Mouse (Mus musculus) heart, embryonic 11.5 days (tissue): ENCODE results near the gene Dennd5a. TPM values are rescaled to one million over a fixed set of nuclear protein-coding genes. Genes with fewer than 3 reads are reported as not detected.

ENCODE experiments used
- ATAC-seq: fragments of 200-750 bp; cut with Nextera tagmentation; replicated peaks from 2 replicates; pipeline ENCODE4 v1.8.0; 2017; ENCODE audit warnings: moderate library complexity; ENCODE audit not compliant: insufficient number of reproducible peaks, low FRiP score, low TSS enrichment
- H3K27ac ChIP-seq: fragments of 300-500 bp; sonication (generic); 2 replicates; pipeline ENCODE4 v1.5.1; 2014; ENCODE audit warnings: mild to moderate bottlenecking, low read depth, low read length
- H3K27me3 ChIP-seq: fragments of 300-500 bp; sonication (generic); 2 replicates; pipeline ENCODE4 v1.6.1; 2014; ENCODE audit warnings: mild to moderate bottlenecking, low read length, mixed read lengths; ENCODE audit not compliant: control insufficient read depth, insufficient read depth
- H3K36me3 ChIP-seq: fragments of 300-500 bp; sonication (generic); 2 replicates; pipeline ENCODE4 v1.6.1; 2014; ENCODE audit warnings: mild to moderate bottlenecking, low read length, moderate library complexity, mixed read lengths; ENCODE audit not compliant: control insufficient read depth, insufficient read depth
- H3K4me1 ChIP-seq: fragments of 300-500 bp; sonication (generic); 2 replicates; pipeline ENCODE4 v1.6.1; 2014; ENCODE audit warnings: low read length; ENCODE audit not compliant: control insufficient read depth, insufficient read depth
- H3K4me2 ChIP-seq: fragments of 300-500 bp; sonication (generic); 2 replicates; pipeline ENCODE4 v1.6.1; 2014; ENCODE audit warnings: mild to moderate bottlenecking, moderate library complexity
- H3K4me3 ChIP-seq: fragments of 300-500 bp; sonication (generic); 2 replicates; pipeline ENCODE4 v1.5.1; 2014; ENCODE audit warnings: low read depth, low read length
- H3K9ac ChIP-seq: fragments of 300-500 bp; sonication (generic); 2 replicates; pipeline ENCODE4 v1.6.1; 2014; ENCODE audit warnings: mild to moderate bottlenecking, low read depth, low read length, moderate library complexity
- H3K9me3 ChIP-seq: fragments of 300-500 bp; sonication (generic); replicated peaks from 2 replicates; pipeline ENCODE4 v1.6.1; 2016; ENCODE audit warnings: low read length; ENCODE audit not compliant: control insufficient read depth
- WGBS: fragments of 180-500 bp; shearing (Covaris S2); extraction: QIAGEN DNeasy Blood & Tissue Kit; methylation state at CpG from one replicate; pipeline ENCODE4 v1.1.7; 2014; ENCODE audit not compliant: insufficient replicate concordance; 5-methylcytosine and 5-hydroxymethylcytosine counted together
- polyA plus RNA-seq: library from polyadenylated mRNA; unstranded; fragments of >200 nt; fragmentation: Nextera tagmentation; extraction: Ambion mirVana; gene quantifications from 2 replicates; pipeline ENCODE4 v1.2.1, GENCODE M21; 2014

The Dennd5a gene
- polyA plus RNA-seq, 1 experiment from 2014 or later = 50.6 TPM

DNA sequence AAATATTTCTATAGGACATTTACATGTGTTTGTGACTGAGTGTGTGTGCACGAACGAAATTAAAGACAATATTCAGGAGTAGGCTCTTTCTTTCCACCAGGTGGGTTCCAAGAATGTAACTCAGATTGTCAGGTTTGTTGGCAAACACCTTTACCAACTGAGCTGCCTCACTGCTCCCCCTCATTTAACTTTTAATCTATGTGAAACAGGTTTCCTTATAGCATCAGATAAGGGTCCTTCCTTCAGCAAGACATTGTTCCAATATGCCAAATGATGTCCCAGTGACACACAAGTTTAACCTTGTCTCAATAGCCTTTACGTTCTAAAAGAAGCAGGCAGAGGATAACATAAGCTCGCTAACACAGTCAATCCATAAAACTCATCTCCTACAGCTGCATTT is 37.4 kb downstream of the Dennd5a start:
- Histone ChIP-seq H3K4me3 (no peak overlapping the region), H3K9me3 (no peaks in the 10 kb centered on the region), H3K4me1 (peaks cover 7% of the 10 kb centered on the region; the same call in 1 of the 2 replicates), H3K36me3 (peaks cover 27% of the 10 kb centered on the region), H3K9ac (no peak overlapping the region), H3K27me3 (no peaks in the 10 kb centered on the region), H3K4me2 (no peak overlapping the region), H3K27ac (no peak overlapping the region)
- WGBS = 86% methylated on average over 4 of the region's 4 CpGs
- no peak for ATAC-seq

DNA sequence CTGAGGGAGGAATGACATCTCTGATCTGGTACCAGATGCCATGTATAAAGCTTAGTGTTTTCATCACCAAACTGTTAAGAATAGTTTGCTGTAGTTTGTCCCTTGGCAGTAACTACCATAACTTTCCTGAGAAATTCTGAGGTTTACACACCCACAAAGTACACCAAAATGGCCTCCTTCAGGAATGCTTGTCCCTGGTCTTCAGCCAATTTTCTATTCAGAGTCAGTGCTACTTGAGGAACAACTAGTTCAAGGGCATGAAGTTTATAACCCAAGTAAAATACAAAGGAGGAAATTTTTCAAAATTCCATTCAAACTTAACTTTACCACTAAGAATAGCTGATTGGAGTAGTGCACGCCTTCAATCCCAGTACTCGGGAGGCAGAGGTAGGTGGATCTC is 54.1 kb downstream of the Dennd5a start:
- ATAC-seq = no peak
- Histone ChIP-seq H3K9ac (no peak overlapping the region), H3K4me1 (no peaks in the 10 kb centered on the region), H3K27me3 (no peaks in the 10 kb centered on the region), H3K4me2 (no peak overlapping the region), H3K4me3 (no peak overlapping the region), H3K27ac (no peak overlapping the region), H3K36me3 (peaks cover 39% of the 10 kb centered on the region), H3K9me3 (peaks cover 3% of the 10 kb centered on the region; the same call in 1 of the 2 replicates)
- WGBS = 91% methylated on average over 2 of the region's 2 CpGs

DNA sequence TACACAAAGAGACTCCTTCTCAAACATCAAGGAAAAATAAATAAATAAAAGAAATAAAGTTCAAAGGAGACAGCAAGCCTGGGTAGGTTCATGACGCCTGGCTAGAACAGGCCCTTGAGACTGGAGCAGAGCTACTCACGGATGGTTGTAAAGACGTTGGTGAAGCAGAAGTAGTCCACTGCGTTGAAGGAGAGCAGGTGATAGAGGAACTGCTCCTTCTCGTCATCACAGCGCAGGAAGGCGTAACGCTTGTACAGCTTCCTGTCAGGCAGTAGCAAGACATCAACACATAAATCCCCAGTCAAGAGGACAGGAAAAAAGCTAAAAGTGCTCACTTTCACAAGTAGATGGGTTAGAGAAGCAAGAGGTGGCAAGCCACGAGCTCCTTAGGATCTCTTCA is 59.3 kb downstream of the Dennd5a start:
- no peak for ATAC-seq
- H3K36me3 ChIP-seq = peaks cover 41% of the 10 kb centered on the region
- H3K4me2 ChIP-seq = no peak overlapping the region
- 85% methylated on average over 9 of the region's 9 CpGs for WGBS
- no peak overlapping the region for H3K27ac ChIP-seq
- H3K4me1 ChIP-seq = no peaks in the 10 kb centered on the region
- no peaks in the 10 kb centered on the region for H3K9me3 ChIP-seq
- no peak overlapping the region for H3K9ac ChIP-seq
- H3K4me3 ChIP-seq = no peak overlapping the region
- H3K27me3 ChIP-seq = no peaks in the 10 kb centered on the region

- ATAC-seq = no peak
- H3K27me3 ChIP-seq = no peaks in the 10 kb centered on the region
- H3K9ac ChIP-seq = no peak overlapping the region
- no peaks in the 10 kb centered on the region for H3K9me3 ChIP-seq
- no peak overlapping the region for H3K27ac ChIP-seq
- no peak overlapping the region for H3K4me3 ChIP-seq
- no peak overlapping the region for H3K4me2 ChIP-seq
- H3K4me1 ChIP-seq = no peaks in the 10 kb centered on the region
- peaks cover 35% of the 10 kb centered on the region for H3K36me3 ChIP-seq
Observed at GRCm38 (mm10) chr7:109898911-109899310, 61.4 kb downstream of the Dennd5a start.

- WGBS = 32% methylated on average over 3 of the region's 3 CpGs
- H3K4me1 ChIP-seq = no peaks in the 10 kb centered on the region
Observed at GRCm38 (mm10) chr7:109892530-109892929, 67.7 kb downstream of the Dennd5a start.

DNA sequence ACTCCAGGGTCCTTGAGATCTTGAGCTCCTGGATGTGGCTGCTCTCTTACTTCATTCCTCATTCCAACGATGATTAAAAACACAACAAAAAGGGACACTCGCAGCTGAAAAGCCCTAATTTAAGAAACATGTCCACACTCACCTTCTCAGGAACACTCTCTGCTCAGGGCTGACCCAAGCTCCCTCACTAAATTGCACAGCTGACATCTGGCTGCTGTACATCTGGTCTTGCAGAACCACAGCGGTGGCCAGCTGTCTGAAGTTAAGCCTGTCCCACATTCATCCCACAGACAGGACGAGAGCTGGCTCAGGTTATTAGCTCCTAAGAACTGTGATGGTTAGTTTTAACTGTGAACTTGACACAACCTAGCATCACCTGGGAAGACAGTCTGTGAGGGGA is 68.5 kb downstream of the Dennd5a start:
- 90% methylated on average over 4 of the region's 4 CpGs for WGBS
- no peak for ATAC-seq
- no peak overlapping the region for H3K4me3 ChIP-seq
- no peak overlapping the region for H3K27ac ChIP-seq
- H3K4me2 ChIP-seq = no peak overlapping the region
- H3K4me1 ChIP-seq = no peaks in the 10 kb centered on the region
- no peaks in the 10 kb centered on the region for H3K27me3 ChIP-seq
- H3K9me3 ChIP-seq = peaks cover under 1% of the 10 kb centered on the region; the same call in 1 of the 2 replicates
- no peak overlapping the region for H3K9ac ChIP-seq
- peaks cover 12% of the 10 kb centered on the region; the same call in 1 of the 2 replicates for H3K36me3 ChIP-seq

More at GRCm38 (mm10) chr7:109892530-109892929, 67.7 kb downstream of the Dennd5a start:
- ATAC-seq = no peak; the same call in 1 of the 2 replicates
- Histone ChIP-seq H3K27me3 (no peaks in the 10 kb centered on the region), H3K9ac (no peak overlapping the region), H3K4me2 (no peak overlapping the region), H3K27ac (no peak overlapping the region), H3K36me3 (peaks cover 9% of the 10 kb centered on the region; the same call in 1 of the 2 replicates), H3K9me3 (no peaks in the 10 kb centered on the region), H3K4me3 (no peak overlapping the region)

DNA sequence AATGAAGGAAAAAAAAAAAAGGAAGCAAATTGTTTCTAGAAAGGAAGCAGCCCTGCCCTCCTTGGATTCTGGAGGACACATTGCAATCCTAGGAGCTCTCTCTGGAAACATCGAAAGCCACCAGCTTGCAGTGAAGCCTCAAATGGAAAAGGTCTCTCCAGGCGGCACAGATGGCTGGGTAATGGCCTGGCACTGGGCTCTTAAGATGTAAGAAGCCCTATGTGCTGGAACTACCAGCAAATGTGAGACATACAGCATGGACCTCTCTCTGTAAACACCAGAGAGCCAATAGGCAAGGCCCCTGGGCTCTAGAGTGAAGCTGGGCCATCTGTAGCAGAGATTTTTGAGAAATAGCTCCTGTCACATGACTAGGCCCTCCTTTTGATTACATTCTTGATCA is 70.0 kb downstream of the Dennd5a start:
- Histone ChIP-seq H3K4me2 (no peak overlapping the region), H3K27ac (no peak overlapping the region), H3K27me3 (no peaks in the 10 kb centered on the region), H3K9me3 (peaks cover 3% of the 10 kb centered on the region; the same call in 1 of the 2 replicates), H3K9ac (no peak overlapping the region), H3K4me3 (no peak overlapping the region), H3K36me3 (peaks cover 10% of the 10 kb centered on the region; the same call in 1 of the 2 replicates), H3K4me1 (no peaks in the 10 kb centered on the region)
- 93% methylated on average over 2 of the region's 2 CpGs for WGBS
- no peak for ATAC-seq

- WGBS = 79% methylated on average over 5 of the region's 5 CpGs
Observed at GRCm38 (mm10) chr7:109889300-109889699, 71.0 kb downstream of the Dennd5a start.

DNA sequence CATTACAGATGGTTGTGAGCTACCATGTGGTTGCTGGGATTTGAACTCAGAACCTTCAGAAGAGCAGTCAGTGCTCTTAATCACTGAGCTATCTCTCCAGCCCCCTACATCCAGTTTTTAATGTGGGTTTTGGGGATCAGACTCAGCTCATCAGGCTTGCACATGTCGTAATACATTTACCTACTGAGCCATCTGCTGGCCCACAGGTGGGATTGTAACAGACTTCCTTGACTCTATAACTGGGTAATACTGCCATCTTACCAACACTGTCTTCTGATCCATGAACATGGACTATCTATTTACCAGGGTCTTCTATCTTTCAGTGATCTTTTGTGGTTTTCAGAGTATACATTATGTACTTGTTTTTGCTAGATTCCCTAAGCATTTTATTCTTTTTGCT is 74.0 kb downstream of the Dennd5a start:
- 79% methylated on average over 1 of the region's 1 CpGs for WGBS
- Histone ChIP-seq H3K9ac (no peak overlapping the region), H3K36me3 (peaks cover 6% of the 10 kb centered on the region; the same call in 1 of the 2 replicates), H3K4me1 (no peaks in the 10 kb centered on the region), H3K4me2 (no peak overlapping the region), H3K4me3 (no peak overlapping the region), H3K9me3 (peaks cover 3% of the 10 kb centered on the region; the same call in 1 of the 2 replicates), H3K27me3 (no peaks in the 10 kb centered on the region), H3K27ac (no peak overlapping the region)
- ATAC-seq = no peak

More at GRCm38 (mm10) chr7:109889300-109889699, 71.0 kb downstream of the Dennd5a start:
- H3K9ac ChIP-seq = no peak overlapping the region
- peaks cover 10% of the 10 kb centered on the region; the same call in 1 of the 2 replicates for H3K36me3 ChIP-seq
- H3K4me3 ChIP-seq = no peak overlapping the region
- no peak for ATAC-seq
- no peak overlapping the region for H3K4me2 ChIP-seq
- no peak overlapping the region for H3K27ac ChIP-seq
- no peaks in the 10 kb centered on the region for H3K4me1 ChIP-seq
- peaks cover 3% of the 10 kb centered on the region; the same call in 1 of the 2 replicates for H3K9me3 ChIP-seq
- H3K27me3 ChIP-seq = no peaks in the 10 kb centered on the region
